Mouse (Mus musculus): Measurements from ENCODE around the gene Aqp6.

The Aqp6 gene

DNA sequence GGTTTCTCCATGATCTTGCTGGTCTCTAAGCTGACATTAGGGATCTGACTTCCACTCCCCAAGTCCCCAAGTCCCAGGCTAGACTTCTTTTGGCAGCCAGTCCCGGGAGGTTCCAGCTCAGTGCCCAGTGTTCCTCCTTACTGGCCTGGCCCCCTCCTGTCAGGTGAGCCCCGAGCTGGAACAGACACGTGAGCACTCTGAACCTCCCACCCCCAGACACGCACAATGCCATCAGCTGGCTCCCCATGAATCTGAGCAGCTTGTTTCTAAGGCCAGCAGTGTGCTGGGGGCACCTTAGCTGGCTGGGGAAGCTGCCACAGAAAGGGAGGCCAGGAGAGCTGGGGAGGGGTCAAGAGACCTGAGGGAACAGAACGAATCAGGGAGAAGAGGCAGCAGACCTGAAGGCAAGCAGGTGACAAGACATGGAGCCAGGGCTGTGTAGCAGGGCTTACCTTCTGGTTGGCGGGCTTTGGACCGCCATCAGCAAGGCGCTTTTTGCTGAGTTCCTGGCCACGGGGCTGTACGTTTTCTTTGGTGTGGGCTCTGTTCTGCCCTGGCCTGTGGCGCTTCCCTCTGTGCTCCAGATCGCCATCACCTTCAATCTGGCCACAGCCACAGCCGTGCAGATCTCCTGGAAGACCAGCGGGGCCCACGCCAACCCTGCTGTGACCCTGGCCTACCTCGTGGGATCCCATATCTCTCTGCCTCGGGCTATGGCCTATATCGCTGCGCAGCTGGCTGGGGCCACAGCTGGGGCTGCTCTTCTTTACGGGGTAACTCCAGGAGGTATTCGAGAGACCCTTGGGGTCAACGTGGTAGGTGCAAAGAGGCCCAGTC, at the start of gene Aqp6:
Gene Aqp6, plus strand, starts transcription at position 415 of the 837 bp plus-strand sequence.
- DNase-seq (ENCODE audit: low read depth, low spot score), result no peak

DNA sequence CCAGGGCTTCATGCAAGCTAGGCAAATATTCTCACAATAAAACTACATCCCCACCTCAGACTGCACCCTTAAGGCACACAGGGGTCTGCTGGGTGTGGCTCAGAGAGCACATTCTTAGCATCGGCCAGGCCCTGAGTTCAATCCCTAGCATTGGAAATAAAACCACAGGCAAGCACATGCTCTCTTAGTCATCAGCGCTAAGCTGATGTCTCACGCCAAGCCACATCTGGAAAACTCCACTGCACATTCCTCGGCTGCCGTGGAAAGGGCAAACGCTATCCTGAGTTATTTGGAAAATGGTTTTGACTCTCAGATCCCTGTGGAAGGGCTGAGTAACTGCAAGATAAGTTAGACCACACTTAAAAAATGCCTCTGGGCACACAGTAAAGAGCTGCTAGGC, 47.4 kb upstream of the Aqp6 start:
- DNase-seq (ENCODE audit: low read depth, low spot score), result peak; percentile 21

DNA sequence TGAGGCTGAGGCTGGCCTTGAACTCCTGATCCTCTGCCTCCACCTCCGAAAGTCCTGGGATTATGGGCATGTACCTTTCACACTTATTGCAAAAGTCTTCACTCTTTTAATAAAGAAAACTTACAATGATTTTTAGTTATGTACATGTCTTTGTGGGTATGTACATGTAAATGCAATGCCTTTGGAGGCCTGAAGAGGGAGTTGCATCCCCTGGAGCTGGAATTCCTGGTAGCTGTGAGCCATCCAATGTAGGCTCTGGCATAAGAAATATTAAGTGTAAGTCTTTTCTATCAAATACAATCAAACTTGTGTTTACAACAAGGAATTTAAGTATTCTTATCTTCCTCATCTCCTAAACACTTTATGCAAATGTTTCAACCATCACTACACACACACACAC, 42.3 kb upstream of the Aqp6 start:
- DNase-seq (ENCODE audit: low read depth, low spot score), result no peak

DNA sequence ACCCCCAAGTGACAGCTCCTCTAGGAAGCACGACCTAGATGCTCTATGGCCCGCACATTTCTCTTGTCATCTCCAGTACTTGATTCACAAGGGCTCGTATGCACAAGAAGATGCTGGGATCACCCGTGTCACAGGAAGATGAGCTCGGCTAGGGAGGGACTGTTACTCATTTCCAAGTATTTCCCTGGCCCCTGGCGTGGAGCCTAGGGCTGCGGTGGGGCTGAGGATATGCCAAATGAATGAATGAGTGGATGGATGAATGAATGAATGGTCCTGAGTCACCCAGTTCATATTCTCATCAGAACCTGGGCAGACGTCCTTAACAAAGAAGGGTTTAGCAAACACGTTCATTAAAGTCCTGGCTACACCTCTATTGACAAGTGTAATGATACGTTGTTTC, 41.0 kb upstream of the Aqp6 start:
- no peak for DNase-seq (ENCODE audit: low read depth, low spot score)

- no peak for DNase-seq (ENCODE audit: low read depth, low spot score)
Observed at GRCm38 (mm10) chr15:99567371-99567770, 33.8 kb upstream of the Aqp6 start.

GRCm38 (mm10) chr15:99568682-99569081, 32.5 kb upstream of the Aqp6 start:
- no peak for DNase-seq (ENCODE audit: low read depth, low spot score)

DNA sequence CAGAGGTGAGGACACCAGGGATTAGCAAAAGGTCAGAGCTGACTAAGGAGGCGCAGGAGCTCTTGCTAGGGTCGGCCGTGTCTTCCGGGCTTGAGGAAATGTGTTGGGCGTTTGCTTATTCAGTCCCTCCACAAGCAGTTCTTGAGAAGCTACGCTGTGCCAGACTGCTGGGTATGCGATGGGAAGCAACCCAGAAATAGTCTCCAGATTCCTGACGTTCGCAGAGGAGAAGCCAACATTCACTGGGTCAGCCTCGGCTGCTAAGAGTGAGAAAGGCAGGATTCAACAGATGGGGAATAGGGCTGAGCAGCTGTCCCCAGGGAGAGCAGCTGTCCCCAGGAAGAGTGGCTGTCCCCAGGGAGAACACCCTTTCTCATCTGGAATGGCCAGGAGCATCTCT, 32.1 kb upstream of the Aqp6 start:
- DNase-seq (ENCODE audit: low read depth, low spot score), result no peak

GRCm38 (mm10) chr15:99578802-99579485, 22.3 kb upstream of the Aqp6 start, which contains the start of gene Aqp2:
Gene Aqp2, plus strand, starts transcription at chr15:99579055.
- DNase-seq (ENCODE audit: low read depth, low spot score), result no peak

DNA sequence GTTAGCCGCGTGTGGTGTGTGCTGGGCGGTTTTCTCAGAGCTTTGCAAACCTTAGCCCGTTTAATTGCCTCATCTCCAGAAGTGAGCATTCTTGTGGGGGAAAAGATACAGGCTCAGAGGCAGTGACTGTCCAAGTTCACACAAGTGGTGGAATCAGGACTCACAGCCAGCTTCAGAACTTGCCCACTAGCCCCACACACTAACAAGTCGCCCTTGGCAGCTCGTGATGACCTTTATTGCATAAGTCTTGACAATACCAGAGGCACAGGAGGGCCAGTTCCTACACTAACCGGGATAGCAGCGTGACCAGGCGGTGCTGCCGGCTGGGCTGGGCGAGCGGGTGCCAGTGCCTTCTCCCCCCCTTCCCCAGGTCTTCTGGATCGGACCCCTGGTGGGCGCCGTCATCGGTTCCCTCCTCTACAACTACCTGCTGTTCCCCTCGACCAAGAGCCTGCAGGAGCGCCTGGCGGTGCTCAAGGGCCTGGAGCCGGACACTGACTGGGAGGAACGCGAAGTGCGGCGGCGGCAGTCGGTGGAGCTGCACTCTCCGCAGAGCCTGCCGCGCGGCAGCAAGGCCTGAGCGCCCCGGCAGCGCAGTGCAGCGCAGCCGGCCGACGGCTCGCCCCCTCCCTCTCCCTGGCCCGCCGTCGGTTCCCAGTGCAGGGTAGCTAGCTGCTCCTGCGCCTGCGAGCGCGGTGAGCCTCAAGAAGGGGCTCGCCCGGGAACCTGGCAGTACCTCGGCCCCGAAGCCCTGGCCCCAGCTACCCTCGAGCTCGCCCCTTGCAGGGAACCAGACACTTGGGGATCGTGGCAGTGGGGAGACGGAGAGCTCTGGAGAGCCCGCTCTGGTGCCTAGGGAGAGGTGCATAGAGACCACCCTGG, 17.5 kb upstream of the Aqp6 start:
- no peak for DNase-seq (ENCODE audit: low read depth, low spot score)

- no peak for DNase-seq (ENCODE audit: low read depth, low spot score)
Observed at GRCm38 (mm10) chr15:99584407-99585202, 16.6 kb upstream of the Aqp6 start.

DNA sequence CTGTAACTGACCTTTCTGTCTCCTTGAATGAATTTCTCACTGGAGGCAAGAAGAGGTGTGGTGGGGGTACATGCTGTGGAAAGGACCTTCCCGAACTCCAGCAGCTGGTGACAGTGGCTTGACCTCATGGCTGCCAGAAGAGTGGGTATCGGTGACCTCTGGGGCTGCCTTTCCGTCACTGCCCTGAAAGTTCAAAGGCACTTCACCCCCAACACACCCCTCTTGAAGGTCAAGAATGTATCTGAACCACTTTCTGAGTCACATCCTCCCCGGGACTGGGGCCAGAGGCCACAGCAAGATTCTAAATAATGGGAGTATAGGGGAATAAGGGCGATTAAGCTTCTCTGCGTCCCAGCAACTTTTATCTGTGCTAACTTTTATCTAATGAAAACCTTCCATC, 15.5 kb upstream of the Aqp6 start:
- no peak for DNase-seq (ENCODE audit: low read depth, low spot score)

- no peak for DNase-seq (ENCODE audit: low read depth, low spot score)
Observed at GRCm38 (mm10) chr15:99586525-99586924, 14.7 kb upstream of the Aqp6 start.

GRCm38 (mm10) chr15:99589237-99589636, 12.0 kb upstream of the Aqp6 start:
- DNase-seq (ENCODE audit: low read depth, low spot score), result no peak

DNA sequence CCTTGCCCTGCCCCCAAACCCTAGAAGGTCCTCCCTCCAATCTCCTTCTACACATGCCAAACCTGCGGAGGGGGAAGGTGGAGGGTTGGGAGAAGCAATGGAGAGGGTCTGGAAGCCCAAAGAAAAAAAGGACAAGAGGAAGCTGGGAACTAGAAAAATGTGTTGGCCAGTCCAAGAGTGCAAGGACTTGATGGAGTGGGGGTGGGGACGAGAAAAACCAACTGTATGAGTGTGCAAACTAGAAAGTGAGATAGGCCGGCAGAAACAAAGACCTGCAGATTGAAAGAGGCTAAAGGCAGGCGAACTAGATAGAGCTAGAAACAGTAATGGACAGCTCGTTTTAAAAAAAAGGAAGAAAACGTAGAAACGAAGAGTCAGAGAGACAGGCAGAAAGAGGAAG, 11.5 kb upstream of the Aqp6 start:
- no peak for DNase-seq (ENCODE audit: low read depth, low spot score)

DNA sequence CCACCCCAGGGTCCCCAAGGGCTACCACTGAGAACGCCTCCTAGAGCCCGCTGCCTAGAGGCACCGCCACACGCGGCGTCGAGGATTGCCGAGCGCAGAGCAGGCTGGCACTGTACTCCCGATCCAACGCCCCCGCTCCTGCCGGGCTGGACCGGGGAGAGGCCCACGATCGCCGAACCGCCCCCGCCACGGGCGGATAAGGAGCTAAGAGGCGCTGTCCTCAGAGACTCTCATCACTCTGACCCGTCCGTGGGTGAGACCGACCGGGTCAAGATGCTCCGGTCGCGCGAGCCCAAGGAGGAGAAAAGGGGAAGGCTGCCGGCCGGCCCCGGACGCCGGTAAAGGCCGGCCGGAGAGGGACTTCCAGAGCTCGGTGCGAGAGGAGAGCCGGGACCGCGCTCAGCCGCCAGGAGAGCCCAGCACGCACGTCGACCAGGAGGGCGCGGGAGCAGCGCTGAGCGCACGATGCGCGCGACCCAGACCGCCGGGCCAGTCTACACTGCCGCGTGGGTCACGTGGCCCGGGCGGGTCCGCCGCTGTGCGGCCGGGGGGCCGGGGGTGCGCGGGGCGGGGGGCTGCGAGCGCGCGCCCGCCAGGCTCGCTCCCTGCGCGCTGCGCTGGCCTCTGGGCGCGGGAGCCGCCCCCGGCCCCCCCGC, 10.6 kb upstream of the Aqp6 start, which contains the start of gene Aqp5:
Gene Aqp5, plus strand, starts transcription at position 354 of the 656 bp plus-strand sequence.
- DNase-seq (ENCODE audit: low read depth, low spot score), result no peak

DNA sequence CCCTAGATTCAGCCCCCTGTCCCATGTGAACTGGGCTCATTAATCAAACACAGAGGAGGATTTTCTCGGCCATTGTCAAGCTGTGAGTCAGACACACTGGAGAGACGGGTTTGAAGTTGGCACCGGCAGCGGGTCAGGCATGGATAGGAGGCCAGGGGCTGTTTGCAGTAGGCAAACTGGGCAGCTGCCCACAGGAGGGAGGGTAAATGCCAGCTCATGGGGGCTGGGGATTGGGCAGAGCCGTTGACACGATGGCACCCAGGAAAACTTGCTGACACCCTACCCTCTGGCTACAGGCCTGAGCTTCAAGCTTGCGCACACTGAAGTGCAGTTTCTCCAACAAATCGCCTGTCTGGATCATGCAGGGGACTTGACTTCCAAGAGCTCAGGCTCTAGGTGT, 9.0 kb upstream of the Aqp6 start:
- no peak for DNase-seq (ENCODE audit: low read depth, low spot score)

- DNase-seq (ENCODE audit: low read depth, low spot score), result no peak
Observed at GRCm38 (mm10) chr15:99592877-99593276, 8.3 kb upstream of the Aqp6 start.

DNA sequence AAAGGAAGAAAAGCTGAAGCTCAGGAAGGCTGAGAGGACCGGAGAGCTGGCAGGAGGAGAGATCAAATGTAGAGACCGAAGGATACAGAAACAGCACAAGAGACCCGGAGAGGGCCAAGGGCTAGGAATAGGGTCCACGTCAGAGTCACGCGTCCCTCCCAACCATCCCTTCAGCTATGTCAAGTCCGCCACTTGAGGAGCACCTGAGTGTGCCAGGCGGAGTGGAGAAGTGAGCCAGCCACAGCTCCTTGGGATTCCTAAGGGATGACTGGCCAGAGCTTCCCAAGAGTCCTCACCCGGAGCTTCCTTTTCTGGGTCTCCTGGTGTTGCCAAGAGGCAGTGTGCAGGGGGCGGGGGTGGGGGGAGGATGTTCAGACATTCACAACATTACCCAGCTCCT, 6.2 kb upstream of the Aqp6 start:
- no peak for DNase-seq (ENCODE audit: low read depth, low spot score)

GRCm38 (mm10) chr15:99596056-99596687, 5.0 kb upstream of the Aqp6 start:
- DNase-seq (ENCODE audit: low read depth, low spot score), result peak; percentile 78

DNA sequence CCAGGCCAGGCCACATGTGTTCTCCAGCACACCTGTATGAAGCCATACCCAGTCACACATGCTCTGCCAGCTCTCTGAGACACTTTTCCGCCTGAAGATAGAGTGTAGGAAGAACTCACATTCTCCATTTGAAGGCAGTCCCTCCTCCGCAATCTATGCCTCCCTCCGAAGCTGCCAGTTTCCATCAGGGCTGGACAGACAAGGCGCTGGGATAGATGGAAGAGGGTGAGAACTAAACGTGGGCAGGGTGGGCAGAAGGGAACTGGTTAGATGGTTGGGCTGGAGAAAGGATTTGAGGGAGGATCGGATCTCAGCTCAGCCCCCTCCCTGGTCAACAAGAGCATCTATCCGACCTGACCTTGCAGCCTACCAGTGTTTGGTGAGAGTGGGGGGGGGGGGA, 4.4 kb upstream of the Aqp6 start:
- no peak for DNase-seq (ENCODE audit: low read depth, low spot score)

Measured in skeletal muscle tissue, adult 2 months (tissue).